Mouse (Mus musculus) A20 (cell line): Measurements from ENCODE around the gene Nrm.

Source experiments
- DNase-seq: peaks from one replicate; pipeline ENCODE4 v3.0.0-alpha.2; 2011; ENCODE audit warnings: low read depth, low spot score

Nrm gene

DNA sequence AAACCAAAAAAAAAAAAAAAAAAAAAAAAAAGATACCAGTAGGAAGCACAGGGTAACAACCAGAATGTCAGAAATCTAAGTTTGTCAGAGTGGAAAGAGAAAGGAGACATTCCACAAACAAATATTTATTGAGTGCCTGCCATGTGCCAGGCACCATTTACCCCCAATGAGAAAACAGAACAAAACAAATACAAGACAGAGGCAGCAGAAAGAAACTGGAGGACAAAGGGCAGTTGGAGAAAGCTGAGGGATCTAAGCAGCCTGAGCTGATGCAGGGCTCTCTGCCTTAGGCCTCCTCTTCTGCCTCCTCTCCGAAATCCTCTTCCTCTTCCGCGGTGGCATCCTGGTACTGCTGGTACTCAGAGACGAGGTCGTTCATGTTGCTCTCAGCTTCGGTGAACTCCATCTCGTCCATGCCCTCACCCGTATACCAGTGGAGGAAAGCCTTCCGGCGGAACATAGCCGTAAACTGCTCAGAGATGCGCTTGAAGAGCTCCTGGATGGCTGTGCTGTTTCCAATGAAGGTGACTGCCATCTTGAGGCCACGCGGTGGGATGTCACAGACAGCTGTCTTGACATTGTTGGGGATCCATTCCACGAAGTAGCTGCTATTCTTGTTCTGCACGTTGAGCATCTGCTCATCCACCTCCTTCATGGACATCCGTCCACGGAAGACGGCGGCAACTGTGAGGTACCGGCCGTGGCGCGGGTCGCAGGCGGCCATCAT is 26.3 kb upstream of the Nrm start:
- DNase-seq: no peak

DNA sequence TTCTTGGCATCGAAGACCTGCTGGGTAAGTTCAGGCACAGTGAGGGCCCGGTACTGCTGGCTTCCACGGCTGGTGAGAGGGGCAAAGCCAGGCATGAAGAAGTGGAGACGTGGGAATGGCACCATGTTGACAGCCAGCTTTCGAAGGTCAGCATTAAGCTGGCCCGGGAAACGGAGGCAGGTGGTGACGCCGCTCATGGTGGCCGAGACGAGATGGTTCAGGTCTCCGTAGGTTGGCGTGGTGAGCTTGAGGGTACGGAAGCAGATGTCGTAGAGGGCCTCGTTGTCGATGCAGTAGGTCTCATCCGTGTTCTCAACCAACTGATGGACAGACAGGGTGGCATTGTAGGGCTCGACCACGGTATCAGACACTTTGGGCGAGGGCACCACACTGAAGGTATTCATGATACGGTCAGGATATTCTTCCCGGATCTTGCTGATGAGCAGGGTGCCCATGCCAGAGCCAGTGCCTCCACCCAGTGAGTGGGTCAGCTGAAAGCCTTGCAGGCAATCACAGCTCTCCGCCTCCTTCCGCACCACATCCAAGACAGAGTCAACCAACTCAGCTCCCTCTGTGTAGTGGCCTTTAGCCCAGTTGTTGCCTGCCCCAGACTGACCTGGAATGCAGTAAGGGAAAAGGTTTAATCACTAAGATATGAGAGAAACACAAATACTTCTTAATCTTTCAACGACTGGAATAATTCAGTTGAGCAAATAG is 25.5 kb upstream of the Nrm start:
- no peak for DNase-seq

- peak; percentile 64 for DNase-seq
Observed at GRCm38 (mm10) chr17:35836178-35836965, 24.7 kb upstream of the Nrm start.

GRCm38 (mm10) chr17:35836991-35837422 is 24.1 kb upstream of the Nrm start:
- peak; percentile 92 for DNase-seq

GRCm38 (mm10) chr17:35837487-35837886 is 23.6 kb upstream of the Nrm start:
- peak; percentile 84 for DNase-seq

GRCm38 (mm10) chr17:35838122-35838544 is 23.0 kb upstream of the Nrm start, which contains the start of gene Tubb5:
Tubb5 (minus strand) TSS chr17:35838306.
- peak; percentile 97 for DNase-seq

GRCm38 (mm10) chr17:35838570-35838969 is 22.5 kb upstream of the Nrm start:
- no peak for DNase-seq

DNA sequence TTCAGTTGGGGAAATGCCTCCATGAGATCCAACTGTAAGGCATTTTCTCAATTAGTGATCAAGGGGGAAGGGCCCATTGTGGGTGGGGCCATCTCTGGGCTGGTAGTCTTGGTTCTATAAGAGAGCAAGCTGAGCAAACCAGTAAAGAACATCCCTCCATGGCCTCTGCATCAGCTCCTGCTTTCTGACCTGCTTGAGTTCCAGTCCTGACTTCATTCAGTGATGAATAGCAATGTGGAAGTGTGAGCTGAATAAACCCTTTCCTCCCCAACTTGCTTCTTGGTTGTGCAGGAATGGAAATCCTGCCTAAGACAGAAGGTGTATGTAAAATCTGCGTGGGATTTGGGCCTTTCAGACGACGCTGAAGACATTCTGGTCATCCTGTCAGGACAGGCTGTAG is 22.1 kb upstream of the Nrm start:
- peak; percentile 44 for DNase-seq

- DNase-seq: no peak
Observed at GRCm38 (mm10) chr17:35840561-35840960, 20.6 kb upstream of the Nrm start.

- peak; percentile 100 for DNase-seq
Observed at GRCm38 (mm10) chr17:35841076-35841950, 19.8 kb upstream of the Nrm start, which contains the start of gene Mdc1. Mdc1 (plus strand) TSS chr17:35841515.

DNA sequence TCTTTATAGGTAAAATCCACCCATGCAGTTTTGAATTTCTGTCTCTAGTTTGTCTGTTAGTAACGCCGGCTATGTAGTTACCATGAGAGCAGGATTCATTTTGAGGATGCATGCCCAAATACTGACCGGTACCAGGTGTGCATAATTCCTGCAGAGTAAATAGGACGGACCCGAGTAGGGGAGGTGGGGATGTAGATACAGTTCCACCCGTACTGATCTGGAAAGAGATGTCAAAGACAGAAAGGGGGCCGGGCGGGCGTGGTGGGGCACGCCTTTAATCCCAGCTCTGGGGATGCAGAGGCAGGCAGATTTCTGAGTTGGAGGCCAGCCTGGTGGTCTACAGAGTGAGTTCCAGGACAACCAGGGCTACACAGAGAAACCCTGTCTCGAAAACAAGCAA is 19.1 kb upstream of the Nrm start:
- no peak for DNase-seq

DNA sequence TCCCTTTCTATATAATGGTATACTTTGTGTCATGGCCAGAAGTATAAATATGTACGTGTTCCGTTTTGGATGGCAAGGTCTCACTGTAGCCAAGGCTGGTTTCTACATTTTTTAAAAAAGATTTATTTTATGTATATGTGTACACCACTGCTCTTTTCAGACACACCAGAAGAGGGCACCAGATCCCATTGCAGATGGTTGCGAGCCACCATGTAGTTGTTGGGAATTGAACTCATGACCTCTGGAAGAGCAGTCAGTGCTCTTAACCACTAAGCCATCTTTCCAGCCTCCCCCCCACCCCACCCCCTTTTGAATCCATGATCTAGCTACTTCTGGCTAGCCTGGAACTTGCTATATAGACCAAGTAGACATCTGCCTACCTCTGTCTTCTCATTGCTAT is 17.6 kb upstream of the Nrm start:
- DNase-seq: no peak

DNA sequence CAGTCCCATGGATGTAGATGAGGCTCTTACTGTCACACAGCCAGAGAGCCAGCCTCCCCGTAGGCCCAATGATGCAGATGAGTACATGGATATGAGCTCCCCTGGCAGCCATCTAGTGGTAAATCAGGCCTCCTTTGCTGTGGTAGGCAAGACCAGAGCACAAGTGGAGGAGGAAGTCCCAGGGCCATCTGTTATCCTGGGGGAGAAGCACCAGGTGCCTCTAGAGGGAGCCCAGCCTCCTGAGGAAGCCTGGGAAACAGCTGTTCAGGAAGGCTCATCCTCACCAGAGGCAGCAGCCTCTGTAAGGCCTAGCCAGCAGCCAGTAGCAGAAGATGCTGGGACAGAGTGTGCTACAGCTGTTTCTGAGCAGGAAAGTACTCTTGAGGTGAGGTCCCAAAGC is 13.0 kb upstream of the Nrm start:
- DNase-seq: no peak

DNA sequence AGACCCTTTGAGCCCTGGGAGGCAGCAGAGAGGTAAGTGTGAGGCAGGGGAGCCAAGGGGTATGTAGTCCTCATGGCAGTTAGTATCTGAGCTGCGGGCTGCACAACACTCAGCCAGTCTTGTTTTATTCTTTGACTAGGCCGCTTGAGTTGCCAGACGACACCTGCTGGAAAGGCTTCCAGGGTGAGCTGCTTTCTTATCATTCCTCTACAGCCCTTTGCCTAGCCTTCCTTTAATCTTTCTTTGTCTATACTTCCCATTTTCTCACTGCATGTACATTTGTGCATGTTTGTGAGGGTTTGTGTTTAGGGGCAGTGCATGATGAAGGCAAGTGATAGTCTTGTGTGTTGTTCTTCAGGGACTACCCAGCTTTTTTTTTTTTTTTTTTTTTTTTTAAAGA is 10.1 kb upstream of the Nrm start:
- DNase-seq: no peak

GRCm38 (mm10) chr17:35859371-35859770 is 1.7 kb upstream of the Nrm start:
- DNase-seq: no peak

DNA sequence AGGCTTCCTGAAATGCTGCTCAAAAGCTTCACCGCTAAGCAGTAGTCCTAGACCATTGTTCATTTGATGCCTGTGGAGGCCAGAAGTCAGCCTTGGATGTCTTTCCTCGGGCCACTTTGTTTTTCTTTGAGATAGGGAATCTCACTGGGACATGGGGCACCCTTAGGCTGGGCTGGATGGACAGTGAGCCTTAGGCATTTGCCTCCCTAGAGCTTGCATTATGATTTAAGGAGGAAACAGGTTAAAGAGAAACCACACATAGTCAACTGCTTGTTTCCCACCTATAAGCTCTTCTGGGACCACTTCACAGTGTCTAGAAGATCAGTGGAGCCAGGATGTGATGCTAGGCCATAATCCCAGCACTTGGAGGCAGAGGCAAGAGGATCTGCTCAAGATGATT is 1.3 kb upstream of the Nrm start:
- DNase-seq: no peak

DNA sequence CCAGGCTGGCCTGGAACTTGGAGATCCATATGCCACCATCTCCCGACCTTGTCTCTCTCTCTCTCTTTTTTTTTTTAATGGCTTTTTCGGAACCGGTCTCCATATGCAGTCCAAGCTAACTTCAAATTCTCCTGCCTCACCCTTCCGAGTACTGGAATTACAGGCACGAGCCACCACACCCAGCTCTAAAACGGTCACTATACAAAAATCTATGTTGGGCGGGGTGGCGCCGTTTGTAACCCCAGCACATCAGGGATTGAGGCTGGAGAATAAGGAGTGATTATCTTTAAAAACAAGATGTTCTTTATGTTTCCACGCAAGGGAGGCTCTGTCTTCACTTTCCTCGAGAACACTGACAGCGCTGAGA is 304 bp upstream of the Nrm start:
- DNase-seq: no peak

DNA sequence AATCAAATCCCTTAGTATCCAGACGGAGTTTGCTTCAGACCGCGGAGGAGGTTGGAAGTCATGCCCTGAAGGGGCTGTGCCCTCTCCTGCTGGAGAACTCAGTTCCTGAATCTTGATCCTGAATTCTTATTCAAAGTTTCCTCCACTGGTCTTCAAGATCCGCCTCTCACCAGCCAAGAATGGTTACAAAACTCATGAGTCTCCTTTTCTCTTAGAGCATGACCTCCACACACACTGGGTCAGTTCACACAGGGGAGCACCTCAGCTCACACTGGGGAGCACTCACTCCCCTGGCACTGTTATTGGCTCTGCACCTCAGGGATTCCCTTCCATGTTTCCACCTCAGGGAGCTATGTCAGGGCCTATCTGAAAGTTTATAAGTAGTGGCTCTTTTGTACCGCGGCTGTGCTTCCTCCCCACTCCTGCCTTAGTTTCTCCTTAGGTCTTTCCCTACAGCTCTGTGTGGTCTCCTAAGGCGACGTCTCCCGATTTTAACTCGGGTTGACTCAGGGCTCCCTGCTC is 3.8 kb downstream of the Nrm start:
- no peak for DNase-seq

GRCm38 (mm10) chr17:35865481-35866280 is 4.6 kb downstream of the Nrm start, which contains the start of gene Ppp1r18:
Ppp1r18 (plus strand) TSS chr17:35865593.
- peak; percentile 80 for DNase-seq

- DNase-seq: peak; percentile 78
Observed at GRCm38 (mm10) chr17:35866281-35866831, 5.2 kb downstream of the Nrm start.
